ENCODE assay signal across 10 mouse cellular contexts in genomic region chr11:54931405-54932093, GRCm38 (mm10). TPM values are rescaled to one million over a fixed set of nuclear protein-coding genes. Genes with fewer than 3 reads are reported as not detected.
DNase-seq lines count a peak whose midpoint lies in the region; ATAC-seq lines count a peak whose summit lies in the region.
"Had no signal": no experiment of that assay in that cellular context is flagged by ENCODE, and none has a peak within 500 bp of the region (broad histone marks: within the 10 kb centered on the region; RNA-seq: fewer than 3 reads in every experiment).

No protein-coding gene starts in this region.

- intact Hi-C loops in left cerebral cortex, postnatal 14 days (cut with DNase I): loop anchor here (2.0 kb wide), 1 partner anchor 53 kb away; no protein-coding TSS in a partner anchor

- no peak overlapping the region for H3K9ac ChIP-seq in neural tube, embryonic 15.5 days (replicated peaks)
- H3K9ac ChIP-seq: hindbrain, embryonic 15.5 days; midbrain, embryonic 12.5 days had no signal

- 65% methylated on average over 5 of the region's 5 CpGs for WGBS in neural tube, embryonic 15.5 days

- peaks cover 42% of the 10 kb centered on the region for H3K36me3 ChIP-seq in neural tube, embryonic 15.5 days

- DNase-seq in frontal cortex, postnatal 25 days (ENCODE audit: low spot score in 2 of 2): peak; percentile 20 to 23
- peak; percentile 46 for DNase-seq in neural tube, embryonic 10.5 days (ENCODE audit: extremely low spot score, low spot score)
- DNase-seq in cerebellum, postnatal 10 days: peak; percentile 75 to 81
- peak; percentile 52 to 65 for DNase-seq in left cerebral cortex, postnatal 14 days (ENCODE audit: low spot score in 2 of 2)
- DNase-seq in right cerebral cortex, postnatal 25 days: peak; percentile 32

- H3K27me3 ChIP-seq in neural tube, embryonic 15.5 days (replicated peaks): no peaks in the 10 kb centered on the region
- H3K27me3 ChIP-seq: hindbrain, embryonic 15.5 days; midbrain, embryonic 12.5 days had no signal

- no peak for ATAC-seq in frontal cortex, adult (ENCODE audit: low TSS enrichment)
- no peak for ATAC-seq in neural tube, embryonic 15.5 days (ENCODE audit: low FRiP score)
- ATAC-seq in erythroid progenitor cell, adult 5-6 weeks (replicated peaks; ENCODE audit: low FRiP score, poor library complexity, severe bottlenecking): no peak

- H3K9me3 ChIP-seq in neural tube, embryonic 15.5 days (replicated peaks): no peaks in the 10 kb centered on the region
- H3K9me3 ChIP-seq: hindbrain, embryonic 15.5 days; midbrain, embryonic 12.5 days had no signal

- H3K4me2 ChIP-seq in neural tube, embryonic 15.5 days: no peak overlapping the region
- H3K4me2 ChIP-seq: hindbrain, embryonic 15.5 days; midbrain, embryonic 12.5 days had no signal

- no peak overlapping the region for H3K4me3 ChIP-seq in neural tube, embryonic 15.5 days (replicated peaks)
- H3K4me3 ChIP-seq: hindbrain, embryonic 15.5 days; midbrain, embryonic 12.5 days had no signal

- 0 out of 2 replicates have a peak, but pooled peaks cover 3% of the 10 kb centered on the region for H3K4me1 ChIP-seq in neural tube, embryonic 15.5 days

- H3K27ac ChIP-seq in neural tube, embryonic 15.5 days (replicated peaks): no peak overlapping the region
- H3K27ac ChIP-seq: hindbrain, embryonic 15.5 days had no signal

RNA-seq across cellular contexts. Expression of gene Gpx3, which starts 29.3 kb away (rescaled TPM):
- polyA plus RNA-seq in neural tube, embryonic 15.5 days (2015; fragmentation: Nextera tagmentation; extraction: Ambion mirVana): 69.2 and 82.4 TPM in 2 replicates
- total RNA-seq in left cerebral cortex, postnatal 14 days (2021): 10 to 100 TPM in 1 of 2 experiments, 1 to 10 TPM in 1; 8.3 to 10.7 TPM
- 15.5 and 29.3 TPM in 2 replicates for total RNA-seq in erythroid progenitor cell, adult 5-6 weeks (2015; ENCODE audit: low replicate concordance)
- 0.30 and 2.4 TPM in 2 replicates for total RNA-seq in erythroid progenitor cell, adult 5-6 weeks (2017; ENCODE audit: low replicate concordance)

RNA-seq across cellular contexts. Expression of gene Tnip1, which starts 31.2 kb away (rescaled TPM):
- polyA plus RNA-seq in neural tube, embryonic 15.5 days (2015; fragmentation: Nextera tagmentation; extraction: Ambion mirVana): 20.0 and 23.2 TPM in 2 replicates
- total RNA-seq in left cerebral cortex, postnatal 14 days (2021): 10 to 100 TPM; 32.4 to 35.0 TPM
- total RNA-seq in erythroid progenitor cell, adult 5-6 weeks (2015; ENCODE audit: low replicate concordance): 6.3 and 7.9 TPM in 2 replicates
- total RNA-seq in erythroid progenitor cell, adult 5-6 weeks (2017; ENCODE audit: low replicate concordance): 3.3 and 8.7 TPM in 2 replicates

Comparison
In these comparisons a context has a peak if more than half of its experiments do, and no peak if none do; other contexts are left out.
1. DNase-seq: peak in every context shown above with its lines; median percentile 78 in cerebellum, postnatal 10 days; 58 in left cerebral cortex, postnatal 14 days; 46 in neural tube, embryonic 10.5 days; 32 in right cerebral cortex, postnatal 25 days; 22 in frontal cortex, postnatal 25 days.